Mouse (Mus musculus) stomach, postnatal 0 days (tissue): ENCODE measurements around the gene Slc39a9.

Source experiments
- CTCF ChIP-seq: IDR thresholded peaks from 2 replicates; pipeline ENCODE4 v1.5.1; 2016; ENCODE audit warnings: antibody characterized with exemption, low read depth, mild to moderate bottlenecking, moderate library complexity
- EP300 ChIP-seq: optimal IDR thresholded peaks from 2 replicates; pipeline ENCODE3; 2016; ENCODE audit warnings: antibody characterized with exemption

DNA sequence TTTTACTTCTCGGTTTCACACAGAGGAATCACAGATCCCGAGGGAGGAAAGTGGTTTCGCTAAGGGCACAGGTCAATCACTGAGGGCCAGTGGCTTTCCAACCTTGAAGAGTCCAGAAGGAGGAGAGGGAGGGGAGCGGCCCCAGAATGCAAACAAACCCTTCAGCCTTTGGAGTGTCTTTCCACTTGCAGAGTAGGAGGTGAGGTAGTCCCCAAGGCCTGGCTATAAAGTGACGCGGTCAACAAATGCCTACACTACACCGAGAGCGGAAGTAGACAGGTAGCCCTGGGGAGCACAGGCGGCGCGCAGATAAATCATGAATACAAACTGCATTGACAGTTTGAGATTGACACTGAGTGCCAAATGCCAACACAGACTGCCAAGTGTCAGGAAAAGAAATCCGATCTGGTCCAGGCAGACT lies 48.0 kb downstream of the Slc39a9 start:
- TF ChIP-seq CTCF (no peak), EP300 (no peak)
